Mouse (Mus musculus): ENCODE results near the gene Gm9964.

- TF ChIP-seq TAL1 (IDR thresholded peaks at IDR 0.05; ENCODE audit: low read length) (no peak), GATA1 (IDR thresholded peaks at IDR 0.05; ENCODE audit: low read length) (no peak)
Measured at GRCm38 (mm10) chr11:79253542-79254390, 42.9 kb downstream of the Gm9964 start.
